Mouse (Mus musculus): ENCODE measurements around the gene Slc24a5. TPM values are rescaled to one million over a fixed set of nuclear protein-coding genes. Genes with fewer than 3 reads are reported as not detected.
A peak's percentile ranks its signal among the peaks of the same experiment; 100 is the strongest.
"Not testable (repeated sequence)": the region's sequence is repeated elsewhere in the genome, so short reads cannot be mapped to it uniquely, and the experiment has no call there.

The Slc24a5 gene
- polyA plus RNA-seq, 1 experiment: 1.5 TPM

DNA sequence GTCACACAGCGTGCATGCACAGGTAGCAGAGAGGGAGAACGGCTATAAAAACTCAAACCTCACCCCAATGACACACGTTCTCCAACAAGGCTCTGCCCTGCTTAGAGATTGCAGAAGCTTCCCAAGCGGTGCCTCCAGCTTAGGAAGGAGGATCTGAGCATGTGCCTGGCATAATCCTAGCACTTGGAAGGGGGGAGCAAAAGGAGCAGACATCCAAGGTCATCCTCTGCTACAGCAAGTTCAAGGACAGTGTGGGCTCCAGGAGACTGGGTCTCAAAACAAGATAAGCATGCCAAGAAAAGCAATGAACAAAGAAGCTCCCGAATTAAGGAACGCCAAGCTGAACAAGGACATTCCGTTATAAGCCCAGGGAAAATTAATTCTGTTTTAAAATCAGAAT is 6.5 kb upstream of the Slc24a5 start:
- DNase-seq (ENCODE audit: low read depth): no peak
- TF ChIP-seq CTCF (IDR thresholded peaks at IDR 0.05; ENCODE audit: borderline replicate concordance, extremely low read depth, insufficient read depth, insufficient read length) (no peak), POLR2A (IDR thresholded peaks at IDR 0.05; ENCODE audit: borderline replicate concordance, extremely low read depth, insufficient read depth, insufficient read length, poor library complexity, severe bottlenecking) (no peak)

DNA sequence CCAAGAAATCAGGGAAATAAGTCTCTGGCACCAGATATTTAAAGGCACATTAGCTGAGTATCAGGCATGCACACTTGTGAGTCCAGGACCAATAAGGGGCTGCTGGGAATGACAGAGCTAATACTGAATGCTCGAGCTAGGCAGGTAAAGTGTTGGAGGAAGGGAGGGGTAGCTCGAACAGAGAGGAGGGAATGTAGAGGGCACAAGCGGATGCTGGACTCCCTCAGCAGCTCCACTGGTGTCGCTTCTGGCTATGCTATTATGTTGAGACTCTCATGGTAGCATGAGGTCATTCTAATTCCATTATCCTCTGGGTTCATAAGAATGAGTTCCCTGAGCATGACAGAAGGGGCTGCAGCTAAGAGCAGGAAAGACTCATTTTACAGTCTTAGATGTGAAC is 5.0 kb upstream of the Slc24a5 start:
- peak; percentile 34 for DNase-seq (ENCODE audit: low read depth)
- TF ChIP-seq CTCF (IDR thresholded peaks at IDR 0.05; ENCODE audit: borderline replicate concordance, extremely low read depth, insufficient read depth, insufficient read length): no peak
- TF ChIP-seq POLR2A (IDR thresholded peaks at IDR 0.05; ENCODE audit: borderline replicate concordance, extremely low read depth, insufficient read depth, insufficient read length, poor library complexity, severe bottlenecking): no peak

- TF ChIP-seq CTCF (IDR thresholded peaks at IDR 0.05; ENCODE audit: borderline replicate concordance, extremely low read depth, insufficient read depth, insufficient read length) (no peak), POLR2A (IDR thresholded peaks at IDR 0.05; ENCODE audit: borderline replicate concordance, extremely low read depth, insufficient read depth, insufficient read length, poor library complexity, severe bottlenecking) (no peak)
These were observed 551 bp upstream of the Slc24a5 start for GRCm38 (mm10) chr2:125067373-125067772.

DNA sequence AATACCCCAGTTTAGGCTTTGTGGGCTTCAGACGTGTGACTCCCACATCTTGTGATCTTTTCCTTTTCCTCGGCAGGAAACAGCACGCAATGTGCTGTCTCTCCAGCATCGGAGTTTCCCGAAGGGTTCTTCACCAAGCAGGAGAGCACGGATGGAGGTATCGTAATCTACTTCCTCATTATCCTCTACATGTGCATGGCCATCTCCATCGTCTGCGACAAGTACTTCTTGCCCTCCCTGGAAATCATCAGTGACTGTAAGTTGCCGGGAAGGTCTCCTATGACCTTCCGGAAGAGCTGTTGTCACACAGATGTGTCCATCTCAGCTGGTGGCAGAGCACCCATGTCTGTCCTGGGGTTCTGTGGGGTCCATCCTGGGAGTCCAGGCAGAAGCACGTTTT is 772 bp downstream of the Slc24a5 start:
- DNase-seq (ENCODE audit: low read depth): no peak
- TF ChIP-seq CTCF (IDR thresholded peaks at IDR 0.05; ENCODE audit: borderline replicate concordance, extremely low read depth, insufficient read depth, insufficient read length) (no peak), POLR2A (IDR thresholded peaks at IDR 0.05; ENCODE audit: borderline replicate concordance, extremely low read depth, insufficient read depth, insufficient read length, poor library complexity, severe bottlenecking) (no peak)

More at GRCm38 (mm10) chr2:125067373-125067772, 551 bp upstream of the Slc24a5 start:
- peak; percentile 43 for DNase-seq (ENCODE audit: low read depth)

DNA sequence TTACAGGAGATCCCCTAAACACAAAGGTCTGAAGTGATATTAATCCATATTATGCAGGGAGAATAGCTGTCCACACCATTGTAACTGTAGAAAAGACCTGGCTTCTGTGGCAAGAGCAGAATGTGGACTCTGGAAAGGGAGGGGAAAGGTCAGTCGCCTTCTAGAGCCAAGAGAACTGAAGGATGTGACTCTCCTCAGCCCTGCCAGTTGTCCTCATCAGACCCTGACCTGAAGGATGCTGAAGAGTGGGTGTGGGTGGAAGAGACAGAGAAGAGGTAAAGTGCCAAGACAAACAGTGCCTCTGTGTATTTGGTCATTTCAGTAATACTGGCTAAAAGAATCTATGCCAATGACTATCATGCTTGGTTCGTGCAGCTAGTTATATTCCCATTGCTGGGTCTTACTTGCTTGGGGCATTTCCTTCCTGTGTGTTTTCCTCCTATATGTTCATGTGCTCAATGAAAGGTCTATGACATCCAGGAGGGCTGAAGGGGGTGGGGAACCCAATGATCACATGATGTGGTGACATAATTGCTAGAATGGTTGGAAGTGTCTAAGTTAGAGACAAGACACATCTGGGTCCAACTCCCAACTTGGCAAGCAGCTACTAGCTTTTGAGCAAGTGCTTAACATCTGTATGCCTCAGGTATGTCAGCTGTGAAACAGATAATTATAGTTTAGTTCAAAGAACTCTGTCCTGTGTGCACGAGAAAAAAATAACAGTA is 5.3 kb downstream of the Slc24a5 start:
- DNase-seq (ENCODE audit: low read depth): no peak
- TF ChIP-seq CTCF (IDR thresholded peaks at IDR 0.05; ENCODE audit: borderline replicate concordance, extremely low read depth, insufficient read depth, insufficient read length) (no peak), POLR2A (IDR thresholded peaks at IDR 0.05; ENCODE audit: borderline replicate concordance, extremely low read depth, insufficient read depth, insufficient read length, poor library complexity, severe bottlenecking) (no peak)

GRCm38 (mm10) chr2:125083879-125084278 is 16.0 kb downstream of the Slc24a5 start:
- DNase-seq (ENCODE audit: low read depth): no peak

DNA sequence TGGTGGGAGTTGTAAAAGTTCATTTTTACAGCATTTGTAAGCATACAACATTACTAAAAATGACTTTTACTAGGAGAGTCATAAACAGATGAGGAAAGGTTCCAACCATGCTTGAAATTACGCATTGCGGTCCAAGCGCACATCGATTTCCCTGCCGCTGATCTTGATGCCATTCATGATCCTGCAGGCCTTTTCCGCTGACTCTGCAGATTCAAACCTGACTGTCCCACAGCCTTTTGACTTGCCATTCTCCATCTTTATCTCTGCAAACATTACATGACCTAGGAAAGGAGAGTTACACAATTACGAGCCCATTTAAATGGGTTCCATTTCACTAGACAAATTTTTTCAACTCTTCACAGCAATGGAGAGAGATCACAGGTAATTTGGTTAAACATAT is 20.8 kb downstream of the Slc24a5 start:
- TF ChIP-seq POLR2A (IDR thresholded peaks at IDR 0.05; ENCODE audit: borderline replicate concordance, extremely low read depth, insufficient read depth, insufficient read length, poor library complexity, severe bottlenecking): no peak
- TF ChIP-seq CTCF (IDR thresholded peaks at IDR 0.05; ENCODE audit: borderline replicate concordance, extremely low read depth, insufficient read depth, insufficient read length): no peak
- DNase-seq (ENCODE audit: low read depth): no peak

More at GRCm38 (mm10) chr2:125083879-125084278, 16.0 kb downstream of the Slc24a5 start:
- TF ChIP-seq POLR2A (IDR thresholded peaks at IDR 0.05; ENCODE audit: borderline replicate concordance, extremely low read depth, insufficient read depth, insufficient read length, poor library complexity, severe bottlenecking): no peak
- TF ChIP-seq CTCF (IDR thresholded peaks at IDR 0.05; ENCODE audit: borderline replicate concordance, extremely low read depth, insufficient read depth, insufficient read length): no peak

GRCm38 (mm10) chr2:125092123-125092522 is 24.2 kb downstream of the Slc24a5 start:
- not testable (repeated sequence) for DNase-seq (ENCODE audit: low read depth)

DNA sequence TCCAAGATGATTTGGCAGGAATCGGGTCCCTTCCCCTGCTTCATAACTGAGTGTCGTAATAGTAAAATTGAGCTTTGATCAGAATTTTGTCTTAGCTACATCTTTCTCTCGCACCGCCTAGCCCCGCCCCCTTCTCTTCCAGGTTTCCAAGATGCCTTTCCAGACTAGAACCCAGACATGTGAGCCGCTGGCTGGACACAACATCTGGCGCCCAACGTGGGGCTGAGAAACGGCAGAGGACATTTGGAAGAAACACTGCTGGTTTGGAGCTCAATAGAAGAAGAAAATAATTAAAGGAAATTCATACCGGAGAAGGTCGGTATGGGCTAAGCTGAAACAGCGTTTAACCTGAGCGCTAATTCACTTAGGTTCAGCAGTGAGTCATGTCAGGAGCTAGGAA is 36.6 kb downstream of the Slc24a5 start:
- DNase-seq (ENCODE audit: low read depth): not testable (repeated sequence)

- not testable (repeated sequence) for DNase-seq (ENCODE audit: low read depth)
These were observed 38.6 kb downstream of the Slc24a5 start for GRCm38 (mm10) chr2:125106536-125106935.

DNA sequence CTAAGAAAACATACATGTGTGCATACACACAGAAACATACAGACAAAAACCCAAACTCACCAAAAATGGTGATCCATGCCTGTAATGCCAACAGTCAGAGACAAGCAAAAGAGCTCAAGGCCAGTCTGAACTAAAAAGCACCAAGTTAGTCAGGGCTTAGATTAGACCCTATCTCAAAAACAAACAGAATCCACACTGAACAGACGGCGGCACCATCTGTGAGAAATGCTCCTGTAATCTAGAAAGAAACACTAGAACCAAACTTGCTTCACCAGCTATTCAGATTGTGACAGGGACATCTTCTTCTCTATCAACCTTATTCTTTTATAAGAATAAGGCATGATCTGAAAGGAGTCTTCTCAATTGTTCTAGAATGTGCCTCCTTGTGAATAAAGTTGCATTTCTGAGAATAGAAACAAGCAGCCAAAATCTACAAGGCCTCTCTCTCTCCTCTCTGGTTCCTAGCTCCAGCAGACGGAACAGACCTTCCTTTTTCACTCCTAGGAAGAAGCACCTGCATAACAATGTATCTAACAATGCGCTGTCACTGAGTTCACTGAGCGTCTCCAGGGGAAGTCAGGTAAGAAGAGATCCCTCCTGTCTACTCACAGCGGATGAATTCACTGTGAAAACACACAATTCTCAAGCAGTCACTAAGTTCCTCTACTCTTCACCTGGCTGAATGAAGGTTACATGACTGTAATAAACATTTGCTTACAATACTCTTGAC is 51.6 kb downstream of the Slc24a5 start:
- no peak for TF ChIP-seq POLR2A (IDR thresholded peaks at IDR 0.05; ENCODE audit: borderline replicate concordance, extremely low read depth, insufficient read depth, insufficient read length, poor library complexity, severe bottlenecking)
- TF ChIP-seq CTCF (IDR thresholded peaks at IDR 0.05; ENCODE audit: borderline replicate concordance, extremely low read depth, insufficient read depth, insufficient read length): no peak
- DNase-seq (ENCODE audit: low read depth): no peak

- no peak for TF ChIP-seq POLR2A (IDR thresholded peaks at IDR 0.05; ENCODE audit: borderline replicate concordance, extremely low read depth, insufficient read depth, insufficient read length, poor library complexity, severe bottlenecking)
- TF ChIP-seq CTCF (IDR thresholded peaks at IDR 0.05; ENCODE audit: borderline replicate concordance, extremely low read depth, insufficient read depth, insufficient read length): no peak
- peak; percentile 77 for DNase-seq (ENCODE audit: low read depth)
These were observed 54.3 kb downstream of the Slc24a5 start for GRCm38 (mm10) chr2:125122288-125122623.
